Mouse (Mus musculus): ENCODE measurements around the gene Tmem72.

Gene Tmem72

GRCm38 (mm10) chr6:116644335-116644734 lies 72.4 kb downstream of the Tmem72 start:
- no peak for DNase-seq

GRCm38 (mm10) chr6:116643881-116644280 lies 72.8 kb downstream of the Tmem72 start:
- DNase-seq, result no peak

- no peak for DNase-seq
Observed at GRCm38 (mm10) chr6:116642942-116643341, 73.8 kb downstream of the Tmem72 start.

- no peak for DNase-seq
Observed at GRCm38 (mm10) chr6:116639663-116640062, 77.0 kb downstream of the Tmem72 start.

- DNase-seq, result no peak
Observed at GRCm38 (mm10) chr6:116638871-116639270, 77.8 kb downstream of the Tmem72 start.

GRCm38 (mm10) chr6:116637496-116637895 lies 79.2 kb downstream of the Tmem72 start:
- DNase-seq, result no peak

- DNase-seq, result no peak
Observed at GRCm38 (mm10) chr6:116636581-116637235, 80.0 kb downstream of the Tmem72 start.

- peak; percentile 42 for DNase-seq
Observed at GRCm38 (mm10) chr6:116635251-116636180, 81.2 kb downstream of the Tmem72 start.

GRCm38 (mm10) chr6:116633741-116634695 lies 82.7 kb downstream of the Tmem72 start:
- no peak for DNase-seq

GRCm38 (mm10) chr6:116632129-116632528 lies 84.6 kb downstream of the Tmem72 start:
- peak; percentile 76 for DNase-seq

GRCm38 (mm10) chr6:116629766-116630165 lies 86.9 kb downstream of the Tmem72 start:
- no peak for DNase-seq

Measured in embryo, embryonic 11 days (tissue).